Mouse (Mus musculus): ENCODE results near the gene Mecp2. TPM values are rescaled to one million over a fixed set of nuclear protein-coding genes. Genes with fewer than 3 reads are reported as not detected.
"Not testable (repeated sequence)": the region's sequence is repeated elsewhere in the genome, so short reads cannot be mapped to it uniquely, and the experiment has no call there.

Gene Mecp2
- polyA plus RNA-seq (2014; fragmentation: Nextera tagmentation; extraction: Ambion mirVana): 15.5 and 15.6 TPM in 2 replicates

DNA sequence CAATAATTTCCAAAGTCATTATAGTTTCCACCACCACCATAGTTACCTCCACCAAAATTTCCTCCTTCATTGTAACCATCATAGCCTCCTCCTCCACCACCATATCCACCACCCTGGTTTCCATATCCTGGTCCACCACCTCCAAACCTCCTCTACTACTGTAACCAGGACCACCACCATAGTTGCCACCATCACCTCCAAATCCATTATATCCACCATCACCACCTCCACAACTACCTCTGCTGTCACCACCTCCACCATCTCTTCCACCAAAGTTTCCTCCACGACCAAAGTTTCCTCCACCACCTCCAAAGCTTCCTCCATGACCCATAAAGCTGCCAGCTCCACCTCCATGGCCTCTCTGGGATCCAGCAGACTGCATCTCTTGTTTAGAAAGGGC lies at the start of gene Mecp2:
Gene Mecp2, minus strand, starts transcription at position 101 of the 400 bp plus-strand sequence.
- not testable (repeated sequence) for ATAC-seq (ENCODE audit: low FRiP score); H3K9me3 ChIP-seq (ENCODE audit: control insufficient read depth, low read length)
- 40% methylated on average over 1 of the region's 1 CpGs for WGBS

DNA sequence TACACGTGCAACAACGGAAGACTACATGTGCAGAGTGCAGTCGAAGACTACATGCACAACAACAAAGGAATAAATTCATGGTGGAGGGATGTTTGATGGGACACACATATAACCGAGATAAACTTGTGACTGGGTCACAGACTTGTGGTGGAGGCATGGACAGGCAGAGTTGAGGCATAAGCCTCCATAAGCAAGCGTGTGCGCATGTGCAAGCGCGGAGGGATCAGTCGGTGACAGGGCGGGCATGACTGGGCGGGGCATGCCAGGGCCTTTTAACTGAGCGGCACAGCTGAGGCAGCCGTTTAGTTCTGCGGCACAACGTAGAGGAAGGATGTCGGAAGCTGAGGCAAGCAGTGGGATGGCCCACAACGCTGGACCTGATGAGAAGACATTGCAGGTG lies 41.8 kb upstream of the Mecp2 start, which contains the start of gene Tktl1:
Gene Tktl1, plus strand, starts transcription at position 301 of the 400 bp plus-strand sequence.
- Histone ChIP-seq H3K27me3 (ENCODE audit: control insufficient read depth, insufficient read depth, low read length) (no peaks in the 10 kb centered on the region), H3K36me3 (replicated peaks; ENCODE audit: control insufficient read depth, insufficient read depth) (no peaks in the 10 kb centered on the region), H3K4me1 (replicated peaks; ENCODE audit: control insufficient read depth, insufficient read depth, low read length) (no peaks in the 10 kb centered on the region), H3K4me2 (replicated peaks) (no peak within 1 kb of the TSS), H3K27ac (no peak within 1 kb of the TSS), H3K9me3 (ENCODE audit: control insufficient read depth, low read length) (no peaks in the 10 kb centered on the region), H3K4me3 (replicated peaks; ENCODE audit: low read length) (no peak within 1 kb of the TSS), H3K9ac (no peak within 1 kb of the TSS)
- DNase-seq (ENCODE audit: low spot score) (no peak), ATAC-seq (ENCODE audit: low FRiP score) (no peak)
- WGBS: 88% methylated on average over 17 of the region's 17 CpGs

More for the DNA sequence above, at the start of gene Mecp2:
- not testable (repeated sequence) for H3K27me3 ChIP-seq (ENCODE audit: control insufficient read depth, insufficient read depth, low read length); H3K4me3 ChIP-seq (replicated peaks; ENCODE audit: low read length); H3K36me3 ChIP-seq (replicated peaks; ENCODE audit: control insufficient read depth, insufficient read depth); H3K4me2 ChIP-seq (replicated peaks); H3K9ac ChIP-seq; H3K4me1 ChIP-seq (replicated peaks; ENCODE audit: control insufficient read depth, insufficient read depth, low read length); DNase-seq (ENCODE audit: low spot score); H3K27ac ChIP-seq

DNA sequence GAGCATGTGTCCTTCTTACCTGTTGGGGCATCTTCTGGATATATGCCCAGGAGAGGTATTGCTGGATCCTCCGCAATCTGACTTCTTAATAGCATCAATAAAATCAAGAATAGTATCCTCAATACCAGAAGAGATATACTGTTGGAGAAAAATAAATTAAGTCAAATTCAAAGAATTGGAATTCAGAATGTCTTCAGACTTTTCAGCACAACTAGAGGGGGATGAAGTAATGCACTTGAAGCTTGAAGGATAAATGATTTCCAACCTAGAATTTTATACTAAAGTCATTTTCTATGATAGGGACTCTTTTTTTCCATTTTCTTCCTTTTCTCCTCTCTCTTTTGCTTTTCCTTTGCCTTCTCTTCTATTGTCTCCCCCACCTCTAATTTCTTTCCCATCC lies 32.6 kb upstream of the Mecp2 start, which contains the start of gene Tex28:
Gene Tex28, minus strand, starts transcription at position 101 of the 400 bp plus-strand sequence.
- Histone ChIP-seq H3K4me3 (replicated peaks; ENCODE audit: low read length) (no peak within 1 kb of the TSS), H3K4me1 (replicated peaks; ENCODE audit: control insufficient read depth, insufficient read depth, low read length) (no peaks in the 10 kb centered on the region), H3K36me3 (replicated peaks; ENCODE audit: control insufficient read depth, insufficient read depth) (no peaks in the 10 kb centered on the region), H3K27ac (no peak within 1 kb of the TSS), H3K9ac (no peak within 1 kb of the TSS), H3K27me3 (ENCODE audit: control insufficient read depth, insufficient read depth, low read length) (no peaks in the 10 kb centered on the region), H3K9me3 (ENCODE audit: control insufficient read depth, low read length) (no peaks in the 10 kb centered on the region), H3K4me2 (replicated peaks) (no peak within 1 kb of the TSS)
- ATAC-seq (ENCODE audit: low FRiP score) (no peak), DNase-seq (ENCODE audit: low spot score) (no peak)
- WGBS: 100% methylated on average over 1 of the region's 1 CpGs

DNA sequence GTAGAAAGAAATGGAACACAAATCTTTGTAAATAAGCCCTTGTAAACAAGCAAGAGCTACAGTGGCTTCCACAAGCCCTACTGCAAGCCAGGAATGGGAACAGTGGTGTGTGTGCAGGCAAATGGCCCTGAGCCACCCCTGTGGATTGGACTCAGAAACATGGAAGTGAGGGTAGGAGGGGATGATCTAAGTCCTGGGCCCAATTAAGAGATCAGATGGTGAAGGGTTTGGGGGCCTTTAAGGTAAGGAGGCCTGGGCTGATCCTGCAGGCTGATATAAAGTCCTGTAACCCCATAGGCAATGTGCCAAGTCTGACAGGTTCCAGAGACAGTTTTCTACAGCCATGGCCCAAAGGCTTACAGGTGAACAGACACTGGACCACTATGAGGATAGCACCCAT lies 8.0 kb downstream of the Mecp2 start, which contains the start of gene Opn1mw:
Gene Opn1mw, plus strand, starts transcription at position 301 of the 400 bp plus-strand sequence.
- H3K27ac ChIP-seq: no peak within 1 kb of the TSS
- ATAC-seq (ENCODE audit: low FRiP score): no peak
- H3K36me3 ChIP-seq (replicated peaks; ENCODE audit: control insufficient read depth, insufficient read depth): no peaks in the 10 kb centered on the region

DNA sequence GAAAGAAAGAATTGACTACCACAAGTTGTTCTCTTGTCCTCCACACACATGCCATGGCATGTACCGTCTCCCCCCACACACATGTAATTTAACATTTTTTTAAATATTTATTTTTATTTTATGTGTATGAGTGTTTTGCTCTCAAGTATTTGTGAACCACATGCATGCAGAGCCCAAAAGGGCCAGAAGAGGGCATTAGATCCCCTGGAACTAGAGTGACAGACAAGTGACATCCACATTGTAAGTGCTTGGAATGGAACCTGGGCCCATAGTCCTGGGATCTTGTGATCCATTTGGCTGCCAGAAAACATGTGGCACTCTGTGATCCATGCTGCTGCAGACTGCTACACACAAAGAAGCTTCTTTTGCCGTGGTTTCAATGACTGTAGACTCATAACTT lies 10.2 kb downstream of the Mecp2 start:
- no peak overlapping the region for H3K9ac ChIP-seq
- no peak overlapping the region for H3K4me2 ChIP-seq (replicated peaks)
- H3K27me3 ChIP-seq (ENCODE audit: control insufficient read depth, insufficient read depth, low read length): no peaks in the 10 kb centered on the region
- H3K4me3 ChIP-seq (replicated peaks; ENCODE audit: low read length): no peak overlapping the region
- no peak for DNase-seq (ENCODE audit: low spot score)
- 74% methylated on average over 2 of the region's 2 CpGs for WGBS
- H3K36me3 ChIP-seq (replicated peaks; ENCODE audit: control insufficient read depth, insufficient read depth): no peaks in the 10 kb centered on the region
- no peaks in the 10 kb centered on the region for H3K4me1 ChIP-seq (replicated peaks; ENCODE audit: control insufficient read depth, insufficient read depth, low read length)
- ATAC-seq (ENCODE audit: low FRiP score): no peak
- H3K9me3 ChIP-seq (ENCODE audit: control insufficient read depth, low read length): no peaks in the 10 kb centered on the region
- no peak overlapping the region for H3K27ac ChIP-seq

More for the DNA sequence above, 8.0 kb downstream of the Mecp2 start, which contains the start of gene Opn1mw:
- Histone ChIP-seq H3K9me3 (ENCODE audit: control insufficient read depth, low read length) (no peaks in the 10 kb centered on the region), H3K4me2 (replicated peaks) (no peak within 1 kb of the TSS), H3K27me3 (ENCODE audit: control insufficient read depth, insufficient read depth, low read length) (no peaks in the 10 kb centered on the region), H3K4me1 (replicated peaks; ENCODE audit: control insufficient read depth, insufficient read depth, low read length) (no peaks in the 10 kb centered on the region), H3K4me3 (replicated peaks; ENCODE audit: low read length) (no peak within 1 kb of the TSS), H3K9ac (no peak within 1 kb of the TSS)
- DNase-seq (ENCODE audit: low spot score): no peak

DNA sequence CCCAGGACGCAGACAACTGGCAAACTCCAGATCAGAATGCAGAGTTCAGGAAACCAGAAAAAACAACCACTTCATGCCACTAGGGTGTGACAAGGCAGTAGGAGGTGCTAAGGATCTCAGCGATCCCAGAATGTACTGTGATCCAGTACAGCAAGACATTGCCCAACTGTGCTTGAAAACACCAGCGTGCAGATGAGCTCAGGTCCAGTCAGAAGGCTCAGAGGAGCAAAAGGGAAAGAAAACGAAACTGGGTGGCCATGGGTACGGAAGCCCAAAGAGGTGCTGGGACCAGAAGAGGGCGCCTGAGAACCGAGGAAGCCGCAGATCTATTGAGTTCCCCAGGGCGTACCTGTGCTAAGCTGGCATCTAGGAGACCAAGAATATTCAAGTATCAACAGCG lies 19.7 kb downstream of the Mecp2 start:
- Histone ChIP-seq H3K9ac (0 out of 2 replicates have a peak overlapping the region, but pooled peaks have one; percentile 13), H3K4me2 (replicated peaks) (peak overlapping the region; percentile 32), H3K4me1 (replicated peaks; ENCODE audit: control insufficient read depth, insufficient read depth, low read length) (no peaks in the 10 kb centered on the region), H3K9me3 (ENCODE audit: control insufficient read depth, low read length) (no peaks in the 10 kb centered on the region), H3K27ac (no peak overlapping the region), H3K4me3 (replicated peaks; ENCODE audit: low read length) (no peak overlapping the region; the same call in 1 of the 2 replicates), H3K36me3 (replicated peaks; ENCODE audit: control insufficient read depth, insufficient read depth) (no peaks in the 10 kb centered on the region), H3K27me3 (ENCODE audit: control insufficient read depth, insufficient read depth, low read length) (no peaks in the 10 kb centered on the region)
- 26% methylated on average over 10 of the region's 10 CpGs for WGBS
- ATAC-seq (ENCODE audit: low FRiP score) (peak; percentile 69; the same call in 1 of the 2 replicates), DNase-seq (ENCODE audit: low spot score) (peak; percentile 28)

DNA sequence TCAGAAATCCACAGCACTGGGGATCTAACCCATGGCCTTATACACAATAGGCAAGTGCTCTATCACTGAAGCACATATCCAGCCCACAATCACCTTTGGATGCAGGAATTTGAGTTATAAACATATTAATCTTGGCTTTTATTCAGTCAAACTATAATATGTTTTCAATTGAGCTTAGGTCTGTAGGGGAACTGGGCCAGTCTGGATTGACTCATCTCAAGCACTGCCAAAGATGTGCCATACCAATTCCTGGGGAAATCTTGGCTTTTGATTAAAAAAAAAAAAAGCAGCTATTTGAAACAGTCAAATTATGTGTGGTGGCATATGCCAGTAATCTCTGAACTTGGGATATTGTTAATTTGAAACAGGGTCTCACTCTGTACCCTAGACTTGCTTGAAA lies 21.1 kb downstream of the Mecp2 start:
- Histone ChIP-seq H3K27me3 (ENCODE audit: control insufficient read depth, insufficient read depth, low read length) (no peaks in the 10 kb centered on the region), H3K9ac (no peak overlapping the region), H3K4me1 (replicated peaks; ENCODE audit: control insufficient read depth, insufficient read depth, low read length) (no peaks in the 10 kb centered on the region), H3K27ac (no peak overlapping the region), H3K4me3 (replicated peaks; ENCODE audit: low read length) (no peak overlapping the region), H3K9me3 (ENCODE audit: control insufficient read depth, low read length) (no peaks in the 10 kb centered on the region), H3K4me2 (replicated peaks) (no peak overlapping the region), H3K36me3 (replicated peaks; ENCODE audit: control insufficient read depth, insufficient read depth) (no peaks in the 10 kb centered on the region)
- ATAC-seq (ENCODE audit: low FRiP score) (no peak), DNase-seq (ENCODE audit: low spot score) (no peak)

DNA sequence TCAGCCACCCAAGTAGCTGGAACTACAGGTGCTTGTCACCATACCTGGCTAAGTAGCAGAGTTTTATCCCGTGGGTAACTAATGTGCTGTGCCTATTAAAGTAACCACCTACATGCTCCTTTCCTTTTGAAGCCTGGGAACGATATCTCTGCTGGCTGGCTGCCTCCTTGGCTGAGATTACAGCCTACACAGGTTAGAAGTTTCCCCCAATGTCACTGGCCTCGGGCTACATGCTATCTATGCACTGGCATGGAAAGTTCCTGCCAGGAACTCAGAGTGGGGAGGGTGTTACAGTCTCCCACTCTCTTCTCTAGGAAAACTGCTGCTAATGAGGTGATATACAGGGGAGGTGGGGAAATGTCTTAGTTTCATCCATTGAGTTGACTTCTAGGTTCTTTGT lies 26.4 kb downstream of the Mecp2 start:
- Histone ChIP-seq H3K4me1 (replicated peaks; ENCODE audit: control insufficient read depth, insufficient read depth, low read length) (no peaks in the 10 kb centered on the region), H3K4me2 (replicated peaks) (no peak overlapping the region), H3K36me3 (replicated peaks; ENCODE audit: control insufficient read depth, insufficient read depth) (no peaks in the 10 kb centered on the region), H3K27me3 (ENCODE audit: control insufficient read depth, insufficient read depth, low read length) (no peaks in the 10 kb centered on the region), H3K9me3 (ENCODE audit: control insufficient read depth, low read length) (no peaks in the 10 kb centered on the region), H3K9ac (no peak overlapping the region), H3K27ac (no peak overlapping the region), H3K4me3 (replicated peaks; ENCODE audit: low read length) (no peak overlapping the region)
- no peak for DNase-seq (ENCODE audit: low spot score)
- no peak for ATAC-seq (ENCODE audit: low FRiP score)
- WGBS: 58% methylated on average over 3 of the region's 3 CpGs

DNA sequence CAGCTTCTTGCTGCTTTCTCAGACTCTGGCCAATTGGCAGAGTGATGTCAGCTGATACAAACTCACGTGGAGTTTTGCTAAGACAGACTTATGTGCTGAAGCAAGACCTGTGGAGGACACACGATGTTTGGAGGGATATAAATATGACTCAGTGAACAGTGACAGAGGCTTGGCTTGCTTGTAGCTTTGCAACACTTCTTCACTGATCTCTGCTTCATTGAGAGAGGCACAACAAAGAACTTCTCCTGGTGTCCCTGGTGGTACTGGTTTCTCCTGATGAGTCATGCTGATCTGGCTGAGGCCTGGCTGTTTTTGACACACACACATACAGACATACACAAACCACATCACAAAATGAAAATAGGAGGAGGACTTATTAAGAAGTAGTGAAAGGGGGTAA lies 29.2 kb downstream of the Mecp2 start:
- DNase-seq (ENCODE audit: low spot score) (no peak), ATAC-seq (ENCODE audit: low FRiP score) (no peak)
- Histone ChIP-seq H3K27me3 (ENCODE audit: control insufficient read depth, insufficient read depth, low read length) (no peaks in the 10 kb centered on the region), H3K4me1 (replicated peaks; ENCODE audit: control insufficient read depth, insufficient read depth, low read length) (no peaks in the 10 kb centered on the region), H3K4me2 (replicated peaks) (no peak overlapping the region), H3K36me3 (replicated peaks; ENCODE audit: control insufficient read depth, insufficient read depth) (no peaks in the 10 kb centered on the region), H3K27ac (no peak overlapping the region), H3K4me3 (replicated peaks; ENCODE audit: low read length) (no peak overlapping the region), H3K9ac (no peak overlapping the region), H3K9me3 (ENCODE audit: control insufficient read depth, low read length) (no peaks in the 10 kb centered on the region)
- WGBS: 63% methylated on average over 2 of the region's 2 CpGs
